Comparison of ENCODE assay signal across 13 mouse cellular contexts in genomic region chr6:53589746-53590145, GRCm38 (mm10).
DNase-seq lines count a peak whose midpoint lies in the region; ATAC-seq and TF ChIP-seq lines count a peak whose summit lies in the region.
"Had no signal": no experiment of that assay in that cellular context is flagged by ENCODE, and none has a peak within 500 bp of the region (broad histone marks: within the 10 kb centered on the region; RNA-seq: fewer than 3 reads in every experiment).

No protein-coding gene starts in this region.

- H3K36me3 ChIP-seq in small intestine, adult 2 months (ENCODE audit: control insufficient read depth, insufficient read depth, low read length) = no peaks in the 10 kb centered on the region
- H3K36me3 ChIP-seq: liver, embryonic 15.5 days had no signal

- TF ChIP-seq CTCF in gastrocnemius, adult 2 months (IDR thresholded peaks at IDR 0.05) = no peak
- TF ChIP-seq CTCF in small intestine, adult 2 months (IDR thresholded peaks at IDR 0.05; ENCODE audit: extremely low read depth, insufficient read length, insufficient replicate concordance, low read depth, low read length) = no peak

- no peak for ATAC-seq in erythroblast, adult 5-6 weeks (replicated peaks; ENCODE audit: low FRiP score, poor library complexity, severe bottlenecking)

- no peak for TF ChIP-seq POLR2A in small intestine, adult 2 months (IDR thresholded peaks at IDR 0.05; ENCODE audit: low read depth, low read length)

- no peak for DNase-seq in gastrocnemius, adult 2 months
- no peak for DNase-seq in gastrocnemius, postnatal 36 days
- DNase-seq in 3T3-L1 (ENCODE audit: low read depth, low spot score) = peak; percentile 28
- DNase-seq in cerebellum, postnatal 4 days (ENCODE audit: low spot score in 2 of 2) = no peak
- DNase-seq in cerebellum, postnatal 10 days = no peak
- DNase-seq: embryo, embryonic 11 days; kidney, postnatal 10 days; right cerebral cortex, postnatal 14 days had no signal

- peak overlapping the region; percentile 52 for H3K4me3 ChIP-seq in gastrocnemius, adult 2 months
- H3K4me3 ChIP-seq in brown adipose tissue, adult 24 weeks (ENCODE audit: insufficient read depth, low read depth, low read length) = peak overlapping the region; percentile 42; the same call in 1 of the 2 replicates
- H3K4me3 ChIP-seq in small intestine, adult 2 months (ENCODE audit: low read depth, low read length) = no peak overlapping the region
- H3K4me3 ChIP-seq: left cerebral cortex, adult 2 months; liver, embryonic 15.5 days had no signal

- WGBS in small intestine, adult 2 months = 66% methylated on average over 6 of the region's 6 CpGs

- no peaks in the 10 kb centered on the region for H3K27me3 ChIP-seq in small intestine, adult 2 months (ENCODE audit: control insufficient read depth, insufficient read depth, low read length)
- H3K27me3 ChIP-seq: liver, embryonic 15.5 days had no signal

- H3K27ac ChIP-seq in gastrocnemius, adult 2 months = peak overlapping the region; percentile 32
- peak overlapping the region; percentile 57 for H3K27ac ChIP-seq in brown adipose tissue, adult 24 weeks (replicated peaks; ENCODE audit: low read depth, low read length)
- H3K27ac ChIP-seq in small intestine, adult 2 months (ENCODE audit: insufficient read depth, low read depth, low read length) = peak overlapping the region; percentile 60
- H3K27ac ChIP-seq: left cerebral cortex, adult 2 months; liver, embryonic 15.5 days had no signal

- intact Hi-C loops in gastrocnemius, adult 2 months (cut with DNase I) = no loop called here
- intact Hi-C loops in gastrocnemius, postnatal 36 days (cut with DNase I) = no loop called here

- peaks cover 1% of the 10 kb centered on the region; the same call in 1 of the 2 replicates for H3K4me1 ChIP-seq in brown adipose tissue, adult 24 weeks (ENCODE audit: control insufficient read depth, insufficient read depth, insufficient read length, low read length)
- no peaks in the 10 kb centered on the region for H3K4me1 ChIP-seq in small intestine, adult 2 months (ENCODE audit: control insufficient read depth, insufficient read depth, insufficient read length, low read length)
- H3K4me1 ChIP-seq: liver, embryonic 15.5 days had no signal
